Mouse (Mus musculus) ZHBTc4 (cell line): ENCODE measurements at regions not wholly inside any gene's neighbourhood (a gene's known extent, or its start where the extent isn't known, plus 50 kb on each side); places are given as distances from the start of the nearest gene placed in this dataset.

ENCODE experiments used
- DNase-seq: peaks from one replicate; pipeline ENCODE4 v3.0.0-alpha.2; 2011; ENCODE audit warnings: low read depth, low spot score

GRCm38 (mm10) chr16:42808864-42809263 is 66.8 kb upstream of the Zbtb20 start:
- DNase-seq: no peak

GRCm38 (mm10) chr16:42807536-42807935 is 68.1 kb upstream of the Zbtb20 start:
- no peak for DNase-seq

GRCm38 (mm10) chr16:42803609-42804008 is 72.1 kb upstream of the Zbtb20 start:
- DNase-seq: no peak

- no peak for DNase-seq
Measured at GRCm38 (mm10) chr16:42792571-42792970, 83.1 kb upstream of the Zbtb20 start.

- no peak for DNase-seq
Measured at GRCm38 (mm10) chr16:42784712-42785111, 91.0 kb upstream of the Zbtb20 start.

GRCm38 (mm10) chr16:42784031-42784430 is 91.7 kb upstream of the Zbtb20 start:
- DNase-seq: no peak

- DNase-seq: peak; percentile 96
Measured at GRCm38 (mm10) chr16:42782091-42782679, 93.5 kb upstream of the Zbtb20 start.

GRCm38 (mm10) chr16:42781096-42782071 is 94.3 kb upstream of the Zbtb20 start:
- peak; percentile 97 for DNase-seq

GRCm38 (mm10) chr16:42779957-42780356 is 95.7 kb upstream of the Zbtb20 start:
- peak; percentile 22 for DNase-seq

- no peak for DNase-seq
Measured at GRCm38 (mm10) chr16:42772640-42773039, 103.0 kb upstream of the Zbtb20 start.

GRCm38 (mm10) chr16:42770199-42770598 is 105.5 kb upstream of the Zbtb20 start:
- peak; percentile 22 for DNase-seq

GRCm38 (mm10) chr16:42748681-42749080 is 127.0 kb upstream of the Zbtb20 start:
- DNase-seq: no peak

- DNase-seq: no peak
Measured at GRCm38 (mm10) chr16:42745943-42746675, 129.6 kb upstream of the Zbtb20 start.

GRCm38 (mm10) chr16:42743538-42743937 is 132.1 kb upstream of the Zbtb20 start:
- DNase-seq: no peak

GRCm38 (mm10) chr16:42743120-42743519 is 132.6 kb upstream of the Zbtb20 start:
- DNase-seq: no peak

- DNase-seq: no peak
Measured at GRCm38 (mm10) chr16:42727826-42728225, 147.9 kb upstream of the Zbtb20 start.

GRCm38 (mm10) chr16:42719915-42720314 is 155.8 kb upstream of the Zbtb20 start:
- peak; percentile 44 for DNase-seq

- no peak for DNase-seq
Measured at GRCm38 (mm10) chr16:42718452-42718851, 157.2 kb upstream of the Zbtb20 start.

GRCm38 (mm10) chr16:42717828-42718412 is 157.8 kb upstream of the Zbtb20 start:
- peak; percentile 15 for DNase-seq

GRCm38 (mm10) chr16:42717075-42717827 is 158.4 kb upstream of the Zbtb20 start:
- no peak for DNase-seq

GRCm38 (mm10) chr16:42702676-42703075 is 173.0 kb upstream of the Zbtb20 start:
- no peak for DNase-seq
